Mouse (Mus musculus): ENCODE results near the gene Srsf9. TPM values are rescaled to one million over a fixed set of nuclear protein-coding genes. Genes with fewer than 3 reads are reported as not detected.

Srsf9 gene
- 42.6 and 57.2 TPM in 2 replicates for total RNA-seq (2012; rRNA removed)

DNA sequence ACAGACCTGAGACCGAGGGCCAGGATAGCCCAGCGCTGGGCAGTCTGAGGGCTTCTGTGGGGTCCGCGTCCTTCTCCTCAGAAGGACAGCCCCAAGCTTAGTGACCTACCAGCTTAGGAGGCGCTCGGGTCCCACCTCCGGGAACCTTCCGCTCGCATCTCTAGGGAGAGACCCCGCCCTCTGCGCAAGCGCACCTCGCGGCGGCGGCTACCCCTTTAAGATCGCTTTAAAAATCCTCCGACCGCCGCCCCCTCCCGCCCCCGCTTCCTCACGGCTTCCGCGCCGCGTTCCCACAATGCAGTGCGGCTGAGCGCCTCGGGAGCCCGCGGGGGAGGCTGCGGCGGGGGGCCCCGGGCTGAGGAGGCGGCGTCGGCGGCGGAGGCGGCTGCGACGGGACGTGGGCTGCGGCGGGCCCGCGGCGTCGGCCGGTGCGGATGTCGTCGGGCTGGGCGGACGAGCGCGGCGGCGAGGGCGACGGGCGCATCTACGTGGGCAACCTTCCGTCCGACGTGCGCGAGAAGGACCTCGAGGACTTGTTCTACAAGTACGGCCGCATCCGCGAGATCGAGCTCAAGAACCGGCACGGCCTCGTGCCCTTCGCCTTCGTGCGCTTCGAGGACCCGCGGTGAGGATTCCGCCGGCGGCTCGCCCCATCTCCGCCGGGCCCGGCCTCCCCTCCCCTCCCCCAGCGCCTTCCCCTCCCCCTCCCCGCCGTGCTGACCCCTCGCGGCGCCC, at the start of gene Srsf9:
TSS of gene Srsf9 (plus strand) at position 303 of the 735 bp plus-strand sequence.
- Histone ChIP-seq H3K9ac (ENCODE audit: insufficient read depth, low read depth, low read length, poor library complexity, severe bottlenecking) (peak within 1 kb of the TSS; percentile 99), H3K4me3 (ENCODE audit: insufficient read depth in 1 of 2, low read depth in 1 of 2, low read length in 2 of 2, poor library complexity in 1 of 2, severe bottlenecking in 1 of 2) (peak within 1 kb of the TSS; percentile 86 to 99), H3K36me3 (ENCODE audit: control insufficient read depth, insufficient read depth, low read length, poor library complexity, severe bottlenecking) (peaks cover 16% of the 10 kb centered on the region), H3K9me3 (ENCODE audit: control insufficient read depth, insufficient read depth, low read depth, low read length) (no peaks in the 10 kb centered on the region), H3K4me1 (ENCODE audit: control insufficient read depth in 2 of 2, insufficient read depth in 2 of 2, low read length in 2 of 2, poor library complexity in 1 of 2) (peaks cover 0 to 2% of the 10 kb centered on the region in 2 experiments; a peak in 3 of 4 replicates), H3K27ac (ENCODE audit: insufficient read depth, low read depth, low read length, poor library complexity, severe bottlenecking) (peak within 1 kb of the TSS; percentile 83)
- in situ Hi-C loops (cut with MboI; ENCODE audit: low sequenced_read_pairs in 2 of 2, unreplicated experiment in 2 of 2) = no loop called here
- no peak for TF ChIP-seq MAFK (IDR thresholded peaks at IDR 0.05; ENCODE audit: insufficient read depth, low read depth, low read length)
- TF ChIP-seq CHD2 (IDR thresholded peaks at IDR 0.05; ENCODE audit: low read depth, low read length) = no peak
- no peak for TF ChIP-seq ZNF384 (IDR thresholded peaks at IDR 0.05; ENCODE audit: low read depth, low read length)
- TF ChIP-seq HCFC1 (IDR thresholded peaks at IDR 0.05; ENCODE audit: borderline replicate concordance, insufficient read depth, low read length) = no peak
- no peak for TF ChIP-seq ZC3H11A (IDR thresholded peaks at IDR 0.05; ENCODE audit: borderline replicate concordance, low read depth, low read length)
- peak; percentile 88 for DNase-seq (ENCODE audit: low read depth, low spot score)

DNA sequence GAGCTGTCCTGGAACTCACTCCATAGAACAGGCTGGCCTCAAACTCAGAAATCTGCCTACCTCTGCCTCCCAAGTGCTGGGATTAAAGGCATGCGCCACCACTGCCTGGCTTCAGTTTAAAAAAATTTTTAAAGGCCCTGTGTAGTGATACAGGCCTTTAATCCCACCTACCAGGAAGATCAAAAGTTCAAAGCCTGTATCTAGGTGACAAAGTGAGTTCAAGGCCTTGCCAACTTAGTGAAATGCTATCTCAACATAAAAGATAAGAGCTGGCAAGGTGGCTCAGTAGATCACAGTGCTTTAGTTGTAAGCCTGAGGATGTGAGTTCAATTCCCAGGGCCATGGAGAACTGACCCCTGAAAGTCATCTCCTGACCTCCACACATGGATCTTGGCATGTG, 48.9 kb upstream of the Srsf9 start:
- in situ Hi-C loops (cut with MboI; ENCODE audit: low sequenced_read_pairs in 2 of 2, unreplicated experiment in 2 of 2) = no loop called here
- no peak for TF ChIP-seq CHD2 (IDR thresholded peaks at IDR 0.05; ENCODE audit: low read depth, low read length)
- no peak for TF ChIP-seq MAFK (IDR thresholded peaks at IDR 0.05; ENCODE audit: insufficient read depth, low read depth, low read length)
- no peak for TF ChIP-seq ZC3H11A (IDR thresholded peaks at IDR 0.05; ENCODE audit: borderline replicate concordance, low read depth, low read length)
- TF ChIP-seq ZNF384 (IDR thresholded peaks at IDR 0.05; ENCODE audit: low read depth, low read length) = no peak
- no peak for TF ChIP-seq HCFC1 (IDR thresholded peaks at IDR 0.05; ENCODE audit: borderline replicate concordance, insufficient read depth, low read length)
- H3K4me1 ChIP-seq (ENCODE audit: control insufficient read depth in 2 of 2, insufficient read depth in 2 of 2, low read length in 2 of 2, poor library complexity in 1 of 2) = peaks cover 2 to 5% of the 10 kb centered on the region in 2 experiments; a peak in 2 of 4 replicates
- H3K4me3 ChIP-seq (ENCODE audit: insufficient read depth in 1 of 2, low read depth in 1 of 2, low read length in 2 of 2, poor library complexity in 1 of 2, severe bottlenecking in 1 of 2) = no peak overlapping the region
- H3K9me3 ChIP-seq (ENCODE audit: control insufficient read depth, insufficient read depth, low read depth, low read length) = no peaks in the 10 kb centered on the region
- no peaks in the 10 kb centered on the region for H3K36me3 ChIP-seq (ENCODE audit: control insufficient read depth, insufficient read depth, low read length, poor library complexity, severe bottlenecking)
- H3K27ac ChIP-seq (ENCODE audit: insufficient read depth, low read depth, low read length, poor library complexity, severe bottlenecking) = no peak overlapping the region
- no peak overlapping the region for H3K9ac ChIP-seq (ENCODE audit: insufficient read depth, low read depth, low read length, poor library complexity, severe bottlenecking)
- DNase-seq (ENCODE audit: low read depth, low spot score) = no peak

DNA sequence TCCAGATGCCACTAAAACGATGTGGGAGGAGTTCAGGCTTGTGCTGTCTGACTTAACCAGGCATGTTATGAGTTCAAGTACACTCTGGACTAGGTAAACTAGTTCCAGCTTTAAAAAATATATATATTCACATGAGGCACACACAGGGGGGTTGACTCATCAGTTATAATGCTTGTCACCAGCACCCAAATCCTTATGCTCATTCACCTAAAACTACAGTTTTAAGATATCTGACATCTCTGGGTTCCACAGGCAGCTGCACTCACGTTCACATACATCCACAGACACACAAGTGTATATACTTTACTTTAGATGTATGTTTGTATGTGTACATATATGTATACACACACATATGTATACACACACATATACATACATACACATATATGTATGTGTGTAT, 48.2 kb upstream of the Srsf9 start:
- in situ Hi-C loops (cut with MboI; ENCODE audit: low sequenced_read_pairs in 2 of 2, unreplicated experiment in 2 of 2) = no loop called here
- Histone ChIP-seq H3K4me1 (ENCODE audit: control insufficient read depth in 2 of 2, insufficient read depth in 2 of 2, low read length in 2 of 2, poor library complexity in 1 of 2) (peaks cover 2 to 5% of the 10 kb centered on the region in 2 experiments; a peak in 2 of 4 replicates), H3K27ac (ENCODE audit: insufficient read depth, low read depth, low read length, poor library complexity, severe bottlenecking) (no peak overlapping the region), H3K9ac (ENCODE audit: insufficient read depth, low read depth, low read length, poor library complexity, severe bottlenecking) (no peak overlapping the region), H3K9me3 (ENCODE audit: control insufficient read depth, insufficient read depth, low read depth, low read length) (no peaks in the 10 kb centered on the region), H3K36me3 (ENCODE audit: control insufficient read depth, insufficient read depth, low read length, poor library complexity, severe bottlenecking) (peaks cover 6% of the 10 kb centered on the region; the same call in 1 of the 2 replicates), H3K4me3 (ENCODE audit: insufficient read depth in 1 of 2, low read depth in 1 of 2, low read length in 2 of 2, poor library complexity in 1 of 2, severe bottlenecking in 1 of 2) (no peak overlapping the region)
- TF ChIP-seq ZNF384 (IDR thresholded peaks at IDR 0.05; ENCODE audit: low read depth, low read length) (no peak), MAFK (IDR thresholded peaks at IDR 0.05; ENCODE audit: insufficient read depth, low read depth, low read length) (no peak), CHD2 (IDR thresholded peaks at IDR 0.05; ENCODE audit: low read depth, low read length) (no peak), HCFC1 (IDR thresholded peaks at IDR 0.05; ENCODE audit: borderline replicate concordance, insufficient read depth, low read length) (no peak), ZC3H11A (IDR thresholded peaks at IDR 0.05; ENCODE audit: borderline replicate concordance, low read depth, low read length) (no peak)
- no peak for DNase-seq (ENCODE audit: low read depth, low spot score)

DNA sequence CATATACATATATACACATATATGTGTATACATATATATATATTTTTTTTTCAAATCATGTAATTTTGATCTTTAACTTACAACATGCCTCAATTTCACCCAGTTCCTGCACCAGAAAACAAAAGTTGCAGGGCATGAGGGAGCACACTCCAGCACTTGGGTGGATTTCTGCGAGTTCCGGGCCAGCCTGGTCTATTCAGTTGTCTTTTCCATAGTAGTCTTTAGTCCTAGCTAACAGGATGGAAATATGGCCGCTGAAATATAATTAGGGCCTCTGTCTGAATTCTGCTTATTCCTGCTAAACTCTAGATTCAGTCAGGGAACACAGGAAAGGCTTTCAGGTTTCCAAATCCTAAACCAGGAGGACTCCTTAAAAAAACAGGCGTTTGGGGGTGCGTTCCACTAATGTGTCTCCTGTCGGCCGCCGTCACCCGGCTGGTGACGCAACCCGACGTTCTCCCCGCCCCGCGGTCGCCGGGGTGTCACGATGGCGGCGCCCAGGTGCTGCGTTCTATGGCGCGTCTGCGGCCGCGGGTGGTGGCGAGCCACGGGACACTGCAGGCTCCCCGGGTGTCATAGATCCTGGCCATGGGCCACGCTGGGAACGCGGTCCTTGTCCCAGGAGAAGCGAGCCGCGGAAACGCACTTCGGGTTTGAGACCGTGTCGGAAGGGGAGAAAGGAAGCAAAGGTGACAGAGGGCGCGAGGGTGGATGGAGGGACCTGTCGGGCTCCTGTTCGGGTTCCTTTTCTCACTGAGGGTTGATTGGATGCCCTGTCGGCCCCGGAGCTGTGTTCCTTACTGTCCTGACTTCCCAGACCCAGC, 47.5 kb upstream of the Srsf9 start, which contains the start of gene Coq5:
TSS of gene Coq5 (plus strand) at position 441 of the 824 bp plus-strand sequence.
- peak within 1 kb of the TSS; percentile 81 for H3K9ac ChIP-seq (ENCODE audit: insufficient read depth, low read depth, low read length, poor library complexity, severe bottlenecking)
- peaks cover 7% of the 10 kb centered on the region; the same call in 1 of the 2 replicates for H3K36me3 ChIP-seq (ENCODE audit: control insufficient read depth, insufficient read depth, low read length, poor library complexity, severe bottlenecking)
- peak; percentile 95 for TF ChIP-seq ZNF384 (IDR thresholded peaks at IDR 0.05; ENCODE audit: low read depth, low read length)
- no peak for TF ChIP-seq CHD2 (IDR thresholded peaks at IDR 0.05; ENCODE audit: low read depth, low read length)
- peaks cover 0 to 4% of the 10 kb centered on the region in 2 experiments; a peak in 1 of 4 replicates for H3K4me1 ChIP-seq (ENCODE audit: control insufficient read depth in 2 of 2, insufficient read depth in 2 of 2, low read length in 2 of 2, poor library complexity in 1 of 2)
- no peak within 1 kb of the TSS for H3K27ac ChIP-seq (ENCODE audit: insufficient read depth, low read depth, low read length, poor library complexity, severe bottlenecking)
- in situ Hi-C loops (cut with MboI; ENCODE audit: low sequenced_read_pairs in 2 of 2, unreplicated experiment in 2 of 2) = no loop called here
- DNase-seq (ENCODE audit: low read depth, low spot score) = peak; percentile 63
- peak within 1 kb of the TSS; percentile 86 to 91 for H3K4me3 ChIP-seq (ENCODE audit: insufficient read depth in 1 of 2, low read depth in 1 of 2, low read length in 2 of 2, poor library complexity in 1 of 2, severe bottlenecking in 1 of 2)
- no peaks in the 10 kb centered on the region for H3K9me3 ChIP-seq (ENCODE audit: control insufficient read depth, insufficient read depth, low read depth, low read length)

Data from ES-E14 (cell line).